21 mouse cellular contexts compared by ENCODE assay signal in genomic region chr3:154284260-154284659, GRCm38 (mm10). TPM values are rescaled to one million over a fixed set of nuclear protein-coding genes. Genes with fewer than 3 reads are reported as not detected.
"Had no signal": no experiment of that assay in that cellular context is flagged by ENCODE, and none has a peak within 500 bp of the region (broad histone marks: within the 10 kb centered on the region; RNA-seq: fewer than 3 reads in every experiment).

No protein-coding gene starts in this region.

- H3K36me3 ChIP-seq: midbrain, embryonic 13.5 days; midbrain, embryonic 15.5 days; neural tube, embryonic 13.5 days; neural tube, embryonic 15.5 days; stomach, embryonic 15.5 days had no signal

- H3K4me3 ChIP-seq: megakaryocyte, embryonic 14.5 days; midbrain, embryonic 13.5 days; midbrain, embryonic 15.5 days; neural tube, embryonic 13.5 days; neural tube, embryonic 15.5 days; stomach, embryonic 15.5 days had no signal

- H3K4me2 ChIP-seq: lung, embryonic 14.5 days; midbrain, embryonic 11.5 days; midbrain, embryonic 13.5 days; midbrain, embryonic 15.5 days; neural tube, embryonic 13.5 days; neural tube, embryonic 15.5 days; stomach, embryonic 15.5 days had no signal

- H3K9me3 ChIP-seq: megakaryocyte, embryonic 14.5 days; midbrain, embryonic 13.5 days; midbrain, embryonic 15.5 days; neural tube, embryonic 13.5 days; neural tube, embryonic 15.5 days; stomach, embryonic 15.5 days had no signal

- H3K9ac ChIP-seq: lung, embryonic 14.5 days; midbrain, embryonic 13.5 days; midbrain, embryonic 15.5 days; neural tube, embryonic 13.5 days; neural tube, embryonic 15.5 days; stomach, embryonic 15.5 days had no signal

- ATAC-seq: midbrain, embryonic 13.5 days; midbrain, embryonic 15.5 days had no signal

- H3K27ac ChIP-seq: macrophage; midbrain, embryonic 13.5 days; midbrain, embryonic 15.5 days; neural tube, embryonic 13.5 days; neural tube, embryonic 15.5 days; stomach, embryonic 15.5 days; stomach, postnatal 0 days had no signal

- H3K4me1 ChIP-seq: midbrain, embryonic 13.5 days; midbrain, embryonic 15.5 days; neural tube, embryonic 13.5 days; neural tube, embryonic 15.5 days; stomach, embryonic 15.5 days had no signal

- DNase-seq: lung, adult 18-20 months; lung, embryonic 14.5 days; lung, postnatal 10 days; right cerebral cortex, postnatal 14 days; thymus, adult 2 months; thymus, postnatal 25 days; thymus, postnatal 4 days had no signal

- H3K27me3 ChIP-seq: megakaryocyte, embryonic 14.5 days; midbrain, embryonic 13.5 days; midbrain, embryonic 15.5 days; neural tube, embryonic 13.5 days; neural tube, embryonic 15.5 days; stomach, embryonic 15.5 days had no signal

RNA-seq across cellular contexts. Expression of gene Lhx8, which starts 46.2 kb away (rescaled TPM):
- total RNA-seq: megakaryocyte progenitor cell, adult 5-6 weeks; monocyte, adult 5-6 weeks had no signal
- polyA plus RNA-seq: liver, embryonic 16.5 days; lung, embryonic 14.5 days; macrophage; neural tube, embryonic 13.5 days; spleen, adult 2 months; stomach, postnatal 0 days; urinary bladder, adult 2 months had no signal
